Mouse (Mus musculus): ENCODE data around the gene Arhgap23.

Gene Arhgap23

DNA sequence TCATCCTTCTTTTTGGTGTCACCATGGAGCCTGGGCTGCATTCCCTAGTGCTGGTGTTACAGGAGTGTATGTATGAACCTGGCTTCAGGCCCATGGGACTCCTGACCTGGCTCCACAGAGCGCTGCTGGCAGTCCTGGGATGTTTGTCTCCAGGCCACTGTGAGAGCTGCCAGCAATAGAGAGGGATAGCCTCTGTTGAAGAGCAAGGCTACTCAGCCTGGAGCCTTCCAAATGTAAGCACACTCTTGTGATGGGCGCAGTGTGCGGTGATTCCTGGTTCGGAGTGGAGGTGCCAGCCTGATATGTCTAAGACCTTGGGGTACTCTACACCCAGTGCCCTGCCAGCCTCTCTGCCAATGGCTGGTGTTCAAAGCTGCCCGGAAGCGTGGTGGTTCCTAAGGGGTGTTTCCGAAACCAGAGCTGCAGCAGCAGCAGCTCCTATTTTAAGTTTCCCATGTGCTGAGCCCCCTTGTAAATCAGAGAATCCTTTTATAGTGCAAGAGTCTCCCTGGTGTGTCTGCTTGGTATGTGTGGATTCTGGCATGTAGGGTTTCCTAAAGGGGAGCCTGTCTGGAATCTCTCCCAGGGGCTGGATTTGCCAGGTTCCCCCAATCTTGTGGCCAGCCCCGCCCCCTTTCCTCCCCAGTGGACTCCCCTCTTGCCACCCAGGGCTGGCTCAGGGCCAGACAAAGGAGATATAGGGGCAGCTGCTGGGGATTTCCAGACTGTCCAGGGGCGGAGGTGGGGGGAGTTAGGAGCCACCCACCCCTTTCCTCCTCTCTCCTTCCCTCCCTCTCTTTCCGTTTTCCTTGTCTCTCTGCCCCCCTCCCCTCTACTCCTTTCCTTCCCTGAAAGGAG lies 9.0 kb upstream of the Arhgap23 start:
- DNase-seq (ENCODE audit: low spot score): peak; percentile 53

GRCm38 (mm10) chr11:97407456-97407855 lies 7.9 kb upstream of the Arhgap23 start:
- no peak for DNase-seq (ENCODE audit: low spot score)

DNA sequence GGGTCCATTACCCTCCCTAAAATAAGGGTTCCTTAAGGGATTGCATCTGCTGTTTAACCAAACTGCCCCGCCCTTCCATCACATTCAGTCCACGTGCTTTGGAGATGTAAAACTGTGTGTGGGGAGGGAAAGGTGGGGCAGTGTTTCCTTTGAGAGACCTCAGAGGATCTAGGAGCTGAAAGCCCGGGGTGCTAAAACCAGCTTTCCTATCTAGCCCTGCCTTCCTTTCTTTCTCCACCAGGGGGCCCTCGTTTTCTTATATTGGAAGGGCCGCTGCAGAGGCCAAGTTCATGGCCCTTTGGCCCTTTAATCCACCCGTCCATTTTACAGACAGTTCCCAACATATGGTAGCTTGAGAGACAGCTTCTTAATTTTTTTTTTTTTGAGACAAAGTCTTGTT lies 7.2 kb upstream of the Arhgap23 start:
- peak; percentile 94 for DNase-seq (ENCODE audit: low spot score)

GRCm38 (mm10) chr11:97410958-97411357 lies 4.4 kb upstream of the Arhgap23 start:
- DNase-seq (ENCODE audit: low spot score): no peak

- DNase-seq (ENCODE audit: low spot score): no peak
These were observed 3.2 kb upstream of the Arhgap23 start for GRCm38 (mm10) chr11:97412117-97412516.

DNA sequence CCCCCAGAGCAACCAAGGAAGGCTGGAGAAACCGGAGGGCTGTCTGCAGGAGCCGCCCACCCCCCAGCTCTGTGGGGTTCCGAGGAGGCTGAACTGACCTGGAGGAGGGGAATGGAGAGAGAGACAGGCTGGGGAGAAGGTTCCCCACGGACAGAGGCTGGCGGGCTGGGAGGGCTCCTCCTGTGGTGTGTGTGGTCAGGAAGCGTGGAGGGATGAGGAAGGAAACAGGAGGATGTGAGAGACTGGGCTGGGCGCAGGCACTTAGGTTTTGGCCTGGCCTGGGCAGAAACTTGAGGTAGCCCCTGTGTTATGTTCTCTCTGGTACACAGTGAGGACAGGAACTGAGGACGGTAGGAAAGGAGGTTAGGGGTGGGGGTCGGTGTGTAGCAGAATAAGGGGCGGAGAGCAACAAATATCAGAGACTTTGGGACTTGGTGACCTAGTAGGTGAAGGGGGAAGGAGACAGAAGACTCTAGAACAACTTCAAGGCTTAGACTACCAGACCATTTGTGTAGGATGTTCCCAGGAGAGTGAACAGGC lies 2.5 kb upstream of the Arhgap23 start:
- no peak for DNase-seq (ENCODE audit: low spot score)

GRCm38 (mm10) chr11:97415712-97416636 lies 641 bp downstream of the Arhgap23 start:
- peak; percentile 42 for DNase-seq (ENCODE audit: low spot score)

- peak; percentile 20 for DNase-seq (ENCODE audit: low spot score)
These were observed 1.3 kb downstream of the Arhgap23 start for GRCm38 (mm10) chr11:97416637-97417035.

GRCm38 (mm10) chr11:97418834-97419539 lies 3.7 kb downstream of the Arhgap23 start:
- no peak for DNase-seq (ENCODE audit: low spot score)

DNA sequence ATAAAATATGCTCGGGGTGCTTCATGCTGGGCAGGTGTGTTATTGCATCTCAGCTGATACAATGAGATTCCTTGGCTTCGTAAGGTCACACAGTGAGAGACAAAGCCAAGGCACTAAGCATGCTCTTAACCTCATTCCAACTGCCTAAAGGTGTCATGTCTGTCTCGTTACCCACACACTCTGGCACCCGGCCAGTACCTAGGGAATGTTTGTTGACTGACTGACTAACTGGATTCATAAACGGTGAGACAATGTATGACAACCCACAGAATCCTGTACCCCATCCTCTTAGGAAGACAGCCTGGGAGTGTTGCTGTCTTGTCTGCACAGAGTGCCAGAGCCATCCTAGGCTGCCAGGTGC lies 4.2 kb downstream of the Arhgap23 start:
- DNase-seq (ENCODE audit: low spot score): peak; percentile 28

DNA sequence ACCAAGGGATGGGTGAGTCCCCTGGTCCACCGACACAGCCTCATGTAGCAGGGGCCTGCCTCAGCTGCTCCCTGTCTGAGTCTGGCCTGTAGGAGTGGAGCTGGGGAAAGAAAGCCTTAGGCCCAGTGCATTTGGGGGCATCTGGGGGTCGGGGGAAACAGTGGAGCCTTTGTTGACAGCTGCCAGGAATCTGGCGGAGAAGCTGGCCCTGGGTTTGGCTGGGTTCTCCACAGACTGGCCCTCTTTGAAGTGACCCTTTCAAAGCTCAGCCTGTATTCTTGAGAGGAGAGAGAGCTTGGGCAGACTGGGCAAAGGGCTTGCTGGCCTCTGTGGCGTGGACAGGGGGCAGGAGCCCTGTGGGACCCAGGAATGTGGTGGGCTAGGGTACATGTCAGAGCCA lies 7.2 kb downstream of the Arhgap23 start:
- DNase-seq (ENCODE audit: low spot score): no peak

DNA sequence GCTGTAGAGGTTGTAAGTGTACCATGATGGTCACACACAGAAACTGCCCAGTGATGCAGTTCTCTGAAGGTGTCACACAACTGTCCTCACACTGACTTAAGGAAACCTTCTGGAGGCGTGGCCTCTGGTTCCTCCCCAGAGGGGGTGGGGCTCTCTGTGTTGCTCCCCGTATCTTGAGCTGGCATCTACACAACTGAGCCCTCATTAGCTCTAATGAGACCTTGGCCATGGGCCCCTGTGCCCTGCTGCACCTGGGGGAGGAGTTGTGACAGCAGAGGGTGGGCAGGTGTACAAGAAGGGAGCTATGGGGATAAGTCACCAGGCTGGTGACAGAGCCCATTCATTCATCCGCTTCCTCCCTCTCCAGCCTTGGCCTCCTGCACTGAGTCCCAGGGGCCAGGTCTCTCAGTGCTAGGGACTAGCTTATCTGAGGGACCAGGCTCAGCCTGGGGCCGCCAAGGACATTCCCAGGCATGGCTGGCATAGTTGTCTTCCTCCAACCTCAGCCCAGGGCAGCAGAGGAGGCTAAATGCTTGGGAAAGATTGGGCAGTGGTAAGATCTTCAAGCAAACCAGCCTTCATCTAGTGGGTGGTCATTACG lies 8.9 kb downstream of the Arhgap23 start:
- DNase-seq (ENCODE audit: low spot score): no peak

- no peak for DNase-seq (ENCODE audit: low spot score)
These were observed 9.5 kb downstream of the Arhgap23 start for GRCm38 (mm10) chr11:97424802-97425201.

- peak; percentile 86 for DNase-seq (ENCODE audit: low spot score)
These were observed 12.7 kb downstream of the Arhgap23 start for GRCm38 (mm10) chr11:97427794-97428725.

DNA sequence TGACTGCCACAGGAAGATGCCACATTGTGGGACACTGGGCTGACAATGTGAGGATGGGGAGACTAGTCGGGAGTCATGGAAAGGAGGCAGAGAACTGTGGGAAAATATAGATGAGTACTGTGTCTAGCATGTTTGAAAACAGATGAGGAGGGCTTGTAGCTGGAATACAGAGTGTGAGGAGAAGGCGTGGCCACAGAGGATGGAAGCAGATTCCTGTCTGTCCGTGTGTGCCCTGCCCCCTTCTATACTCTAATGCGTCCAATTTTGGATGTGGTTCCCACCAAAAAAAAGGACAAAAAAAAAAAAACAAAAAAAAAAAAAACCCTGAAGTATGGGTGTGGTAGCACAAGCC lies 13.4 kb downstream of the Arhgap23 start:
- no peak for DNase-seq (ENCODE audit: low spot score)

DNA sequence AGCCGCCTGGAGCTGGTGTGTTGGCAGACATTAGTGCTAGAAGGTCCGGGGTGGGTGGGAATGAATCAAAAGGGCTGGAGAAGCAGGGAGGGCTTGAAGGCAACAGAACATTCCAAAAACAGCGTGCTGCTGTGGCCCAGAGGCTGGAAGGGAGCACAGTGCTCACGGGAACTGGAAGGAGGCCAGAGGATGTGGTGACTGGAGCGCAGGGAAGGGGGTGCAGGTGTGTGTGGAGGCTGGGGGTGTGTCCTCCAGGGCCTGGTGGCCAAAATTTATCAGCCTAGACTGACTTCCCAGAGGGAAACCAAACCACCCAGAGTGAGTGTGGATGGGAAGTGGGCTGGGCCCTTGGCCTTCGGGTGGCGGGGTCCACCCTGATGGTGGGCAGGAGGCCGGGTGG lies 14.3 kb downstream of the Arhgap23 start:
- no peak for DNase-seq (ENCODE audit: low spot score)

DNA sequence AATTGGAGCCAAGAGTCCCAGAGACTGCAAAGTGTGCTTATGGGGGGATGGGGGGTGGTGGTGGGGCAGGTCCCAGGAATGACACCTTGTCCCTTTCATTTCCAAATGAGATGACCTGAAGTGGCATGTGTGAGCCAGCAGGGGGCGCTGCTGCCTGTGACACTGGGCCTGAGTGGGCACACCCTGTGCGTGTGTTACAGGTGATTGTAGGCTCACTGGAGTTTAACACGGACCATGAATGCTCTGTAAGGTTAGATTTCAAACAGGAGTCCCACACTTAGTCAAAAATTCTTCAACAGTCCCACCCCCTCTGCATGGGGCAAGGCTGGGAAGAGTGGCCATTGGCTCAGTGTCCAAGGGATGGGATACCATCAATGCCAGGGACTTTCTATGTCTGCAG lies 16.7 kb downstream of the Arhgap23 start:
- peak; percentile 50 for DNase-seq (ENCODE audit: low spot score)

GRCm38 (mm10) chr11:97432983-97433539 lies 17.7 kb downstream of the Arhgap23 start:
- DNase-seq (ENCODE audit: low spot score): no peak

- DNase-seq (ENCODE audit: low spot score): no peak
These were observed 18.8 kb downstream of the Arhgap23 start for GRCm38 (mm10) chr11:97434121-97434520.
